Mouse (Mus musculus) hindbrain, embryonic 13.5 days (tissue): Measurements from ENCODE around the gene Haghl. TPM values are rescaled to one million over a fixed set of nuclear protein-coding genes. Genes with fewer than 3 reads are reported as not detected.

Experiments used
- ATAC-seq: fragments of 200-750 bp; cut with Nextera tagmentation; 2 replicates; pipeline ENCODE4 v1.8.0; 2017; ENCODE audit warnings: moderate TSS enrichment; ENCODE audit not compliant: low FRiP score
- H3K27ac ChIP-seq: fragments of 300-500 bp; sonication (generic); 2 replicates; pipeline ENCODE4 v1.5.1; 2015; ENCODE audit warnings: inconsistent platforms, mild to moderate bottlenecking, moderate library complexity
- H3K27me3 ChIP-seq: fragments of 300-500 bp; sonication (generic); 2 replicates; pipeline ENCODE4 v1.6.1; 2015; ENCODE audit warnings: mild to moderate bottlenecking, inconsistent platforms
- H3K36me3 ChIP-seq: fragments of 300-500 bp; sonication (generic); 2 replicates; pipeline ENCODE4 v1.6.1; 2015; ENCODE audit warnings: mild to moderate bottlenecking, inconsistent platforms
- H3K4me1 ChIP-seq: fragments of 300-500 bp; sonication (generic); replicated peaks from 2 replicates; pipeline ENCODE4 v1.6.1; 2015; ENCODE audit warnings: inconsistent platforms
- H3K4me2 ChIP-seq: fragments of 300-500 bp; sonication (generic); 2 replicates; pipeline ENCODE4 v1.6.1; 2015; ENCODE audit warnings: inconsistent platforms, mild to moderate bottlenecking, moderate library complexity
- H3K4me3 ChIP-seq: fragments of 300-500 bp; sonication (generic); 2 replicates; pipeline ENCODE4 v1.5.1; 2015; ENCODE audit warnings: mild to moderate bottlenecking, inconsistent platforms
- H3K9ac ChIP-seq: fragments of 300-500 bp; sonication (generic); 2 replicates; pipeline ENCODE4 v1.6.1; 2015; ENCODE audit warnings: mild to moderate bottlenecking, inconsistent platforms
- H3K9me3 ChIP-seq: fragments of 300-500 bp; sonication (generic); 2 replicates; pipeline ENCODE4 v1.6.1; 2016; ENCODE audit warnings: inconsistent platforms
- WGBS: fragments of 180-500 bp; shearing (Covaris S2); methylation state at CpG from one replicate; pipeline ENCODE4 v1.1.7; 2015; 5-methylcytosine and 5-hydroxymethylcytosine counted together
- polyA plus RNA-seq: library from polyadenylated mRNA; unstranded; fragments of >200 nt; fragmentation: Nextera tagmentation; extraction: Ambion mirVana; gene quantifications from 2 replicates; pipeline ENCODE4 v1.2.1, GENCODE M21; 2015

Gene Haghl
- polyA plus RNA-seq, 1 experiment from 2014 or later: 125 TPM

DNA sequence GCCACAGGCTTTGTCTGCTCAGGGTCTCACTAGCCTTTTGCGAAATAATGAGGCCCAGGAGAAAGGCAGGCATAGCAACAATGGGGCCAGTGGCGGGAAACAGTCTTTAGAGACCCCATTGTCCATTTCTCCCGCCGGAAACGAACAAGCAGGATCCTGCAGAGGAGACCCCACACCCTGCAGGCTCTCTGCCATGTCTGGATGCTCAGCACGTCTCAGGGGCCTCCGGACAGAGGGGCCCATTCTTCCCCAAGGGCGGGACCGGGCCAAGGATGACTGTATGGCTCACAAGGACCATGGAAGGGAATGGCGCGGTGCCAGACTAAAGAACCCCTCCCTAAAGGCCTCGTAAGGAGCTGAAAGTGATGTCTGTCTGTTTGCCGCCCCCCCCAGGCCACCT is 8.7 kb upstream of the Haghl start:
- Histone ChIP-seq H3K4me1 (peaks cover 64% of the 10 kb centered on the region), H3K27ac (peak overlapping the region; percentile 93), H3K9ac (peak overlapping the region; percentile 70; the same call in 1 of the 2 replicates), H3K4me2 (peak overlapping the region; percentile 88), H3K4me3 (peak overlapping the region; percentile 61; the same call in 1 of the 2 replicates), H3K9me3 (no peaks in the 10 kb centered on the region), H3K27me3 (peaks cover 4% of the 10 kb centered on the region; the same call in 1 of the 2 replicates), H3K36me3 (peaks cover 7% of the 10 kb centered on the region)
- 10% methylated on average over 13 of the region's 13 CpGs for WGBS
- ATAC-seq: no peak

DNA sequence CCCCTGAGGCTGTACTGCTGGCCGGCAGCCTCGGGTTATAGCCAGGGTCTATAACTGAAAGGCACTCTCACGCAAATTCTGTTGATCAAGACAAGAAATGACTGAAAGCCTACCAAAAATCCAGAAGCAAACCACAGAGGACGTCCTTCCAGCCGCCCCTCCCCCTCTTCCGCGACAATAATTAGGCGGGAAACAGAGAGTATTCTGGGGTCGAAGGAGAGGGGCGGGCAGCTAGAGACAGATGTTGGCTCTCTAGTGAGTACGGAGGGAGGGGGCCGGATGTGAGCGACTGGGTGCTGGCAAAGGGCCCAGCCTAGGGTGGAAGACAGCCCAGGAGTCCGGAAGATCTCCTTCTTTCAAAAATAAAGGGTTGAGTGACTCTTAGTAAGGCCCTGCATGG is 7.1 kb upstream of the Haghl start, which contains the start of gene Fam173a:
TSS of gene Fam173a (minus strand) at position 287 of the 400 bp plus-strand sequence.
- peaks cover 4% of the 10 kb centered on the region; the same call in 1 of the 2 replicates for H3K27me3 ChIP-seq
- H3K27ac ChIP-seq: peak within 1 kb of the TSS; percentile 93
- ATAC-seq: peak; percentile 62
- H3K9ac ChIP-seq: peak within 1 kb of the TSS; percentile 90
- WGBS: 1% methylated on average over 14 of the region's 14 CpGs
- peaks cover 20% of the 10 kb centered on the region for H3K36me3 ChIP-seq
- H3K4me3 ChIP-seq: peak within 1 kb of the TSS; percentile 78
- peaks cover 64% of the 10 kb centered on the region for H3K4me1 ChIP-seq
- H3K4me2 ChIP-seq: peak within 1 kb of the TSS; percentile 88
- no peaks in the 10 kb centered on the region for H3K9me3 ChIP-seq

DNA sequence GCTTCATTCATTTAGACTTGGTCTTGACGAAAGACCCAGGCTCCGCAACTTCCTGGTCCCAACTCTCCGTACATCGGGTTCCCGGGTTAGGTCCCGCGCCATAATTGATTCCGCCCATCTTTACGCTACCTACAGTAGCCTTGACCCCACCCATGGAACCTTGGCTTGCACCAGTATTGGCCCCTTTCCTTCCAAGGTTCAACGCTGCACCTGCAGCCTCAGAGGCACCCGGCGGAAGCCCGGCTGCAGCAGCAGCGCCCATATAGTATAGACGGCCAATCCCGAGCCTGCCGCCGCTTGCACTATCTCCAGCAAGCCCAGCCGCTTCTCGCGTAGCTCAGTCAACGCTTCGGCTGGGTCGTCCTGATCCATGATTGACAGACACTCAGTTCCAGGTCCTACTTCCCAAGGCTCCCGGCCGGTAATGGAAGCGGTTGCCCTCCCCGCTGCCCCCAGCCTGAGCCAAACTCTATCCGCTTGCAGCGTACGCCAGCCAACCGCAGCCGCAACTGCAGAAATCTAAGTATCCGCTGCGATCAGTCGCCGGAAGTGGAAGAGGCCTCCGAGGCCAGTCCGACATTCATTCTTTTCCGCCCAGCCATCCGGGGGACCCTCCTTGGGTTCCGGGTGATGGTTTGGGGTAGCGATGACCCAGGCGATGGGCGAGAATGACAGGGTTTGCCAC is 6.5 kb upstream of the Haghl start:
- Histone ChIP-seq H3K27ac (peak overlapping the region; percentile 93), H3K9ac (peak overlapping the region; percentile 90), H3K27me3 (peaks cover 4% of the 10 kb centered on the region; the same call in 1 of the 2 replicates), H3K4me1 (peaks cover 60% of the 10 kb centered on the region), H3K4me2 (peak overlapping the region; percentile 88), H3K4me3 (peak overlapping the region; percentile 78), H3K36me3 (peaks cover 23% of the 10 kb centered on the region), H3K9me3 (no peaks in the 10 kb centered on the region)
- WGBS: under 1% methylated on average over 45 of the region's 45 CpGs
- peak; percentile 66 for ATAC-seq

DNA sequence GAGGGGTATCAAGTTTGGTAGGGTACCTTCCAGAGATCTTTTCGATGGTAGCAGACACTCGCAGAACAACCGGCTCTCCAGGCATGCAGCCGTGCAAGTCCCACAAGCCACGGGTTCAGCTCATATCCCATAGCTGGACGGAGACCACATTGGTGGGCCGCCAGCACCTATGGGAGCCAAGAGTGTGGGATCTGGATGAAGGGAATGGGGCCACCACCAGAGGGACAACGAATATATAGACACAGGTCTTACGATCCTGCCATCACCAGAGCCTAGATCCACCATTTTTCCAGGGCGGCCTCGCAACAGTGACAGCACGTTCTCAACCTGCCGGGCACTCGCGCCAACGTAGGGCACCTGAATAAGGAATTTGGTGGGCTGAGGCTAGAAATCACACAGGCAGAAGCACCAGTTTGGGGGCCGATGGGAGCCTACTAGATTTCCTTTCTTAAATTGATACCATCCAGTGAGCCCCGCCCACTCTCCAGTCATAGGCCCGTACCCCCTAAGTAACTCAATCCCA is 5.9 kb upstream of the Haghl start:
- Histone ChIP-seq H3K9ac (peak overlapping the region; percentile 90), H3K27ac (peak overlapping the region; percentile 93), H3K4me3 (peak overlapping the region; percentile 78), H3K27me3 (peaks cover 3% of the 10 kb centered on the region; the same call in 1 of the 2 replicates), H3K9me3 (no peaks in the 10 kb centered on the region), H3K36me3 (peaks cover 23% of the 10 kb centered on the region), H3K4me2 (peak overlapping the region; percentile 88), H3K4me1 (peaks cover 54% of the 10 kb centered on the region)
- 27% methylated on average over 19 of the region's 19 CpGs for WGBS
- ATAC-seq: no peak

DNA sequence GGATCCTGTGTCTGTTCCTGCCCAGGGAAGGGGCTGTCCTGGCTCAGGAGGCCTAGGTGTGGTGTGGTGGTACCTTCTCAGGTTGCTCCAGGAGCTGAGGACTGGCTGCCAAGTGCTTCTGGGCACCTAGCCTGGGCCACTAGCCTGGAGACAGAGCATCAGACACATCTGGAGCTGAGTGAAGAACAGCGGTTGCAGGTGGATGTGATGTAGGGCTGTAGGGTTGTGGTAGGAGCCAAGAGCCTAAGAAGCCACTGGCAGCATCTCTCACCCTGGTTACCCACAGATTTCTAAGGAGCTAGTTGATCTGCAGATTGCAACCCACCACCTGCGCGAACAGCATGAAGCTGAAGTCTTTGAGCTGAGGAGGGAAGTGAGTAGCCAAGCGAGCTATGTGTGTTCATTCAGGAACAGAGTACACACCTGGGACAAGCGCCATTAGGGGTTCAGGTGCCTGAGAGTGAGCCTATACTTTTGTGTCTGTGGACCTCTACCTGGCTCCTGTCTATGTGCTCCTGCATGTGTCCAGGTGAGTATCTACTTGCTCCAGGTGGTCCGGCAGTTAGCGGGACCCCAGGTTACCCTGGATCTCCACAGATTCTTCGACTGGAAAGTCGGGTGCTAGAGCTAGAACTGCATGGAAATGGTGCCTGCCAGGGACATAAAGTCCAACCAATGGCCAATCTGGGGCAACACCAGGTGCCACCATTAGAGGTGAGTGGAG is 1.5 kb upstream of the Haghl start:
- H3K9ac ChIP-seq: 0 out of 2 replicates have a peak overlapping the region, but pooled peaks have one; percentile 13
- peaks cover 46% of the 10 kb centered on the region for H3K36me3 ChIP-seq
- no peaks in the 10 kb centered on the region for H3K9me3 ChIP-seq
- WGBS: 94% methylated on average over 9 of the region's 9 CpGs
- no peak overlapping the region for H3K4me3 ChIP-seq
- no peak overlapping the region for H3K27ac ChIP-seq
- no peaks in the 10 kb centered on the region for H3K27me3 ChIP-seq
- ATAC-seq: no peak
- H3K4me2 ChIP-seq: no peak overlapping the region
- peaks cover 46% of the 10 kb centered on the region for H3K4me1 ChIP-seq

DNA sequence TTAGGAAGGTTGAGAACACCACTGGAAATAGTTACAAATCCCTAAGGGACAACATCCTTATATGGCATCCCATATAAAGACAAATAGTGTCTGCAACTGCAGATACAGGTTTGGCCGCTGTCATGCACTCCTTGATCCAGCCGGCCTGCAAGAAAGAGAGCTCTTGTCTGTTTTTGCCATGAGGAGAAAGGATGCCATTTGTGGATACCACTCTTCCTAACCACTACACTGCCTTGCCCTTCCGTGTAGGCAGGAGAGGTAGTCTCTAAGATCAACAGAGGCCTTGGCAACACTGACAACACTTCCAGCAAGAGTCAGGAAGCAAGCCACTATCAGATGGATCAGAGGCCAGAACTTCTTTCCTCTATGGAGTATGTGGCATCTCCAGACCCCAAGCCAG is 807 bp upstream of the Haghl start, which contains the start of gene Ccdc78:
TSS of gene Ccdc78 (plus strand) at position 301 of the 400 bp plus-strand sequence.
- Histone ChIP-seq H3K36me3 (peaks cover 53% of the 10 kb centered on the region), H3K9ac (peak within 1 kb of the TSS; percentile 88), H3K4me3 (peak within 1 kb of the TSS; percentile 74), H3K9me3 (no peaks in the 10 kb centered on the region), H3K4me2 (peak within 1 kb of the TSS; percentile 90), H3K4me1 (peaks cover 41% of the 10 kb centered on the region), H3K27me3 (no peaks in the 10 kb centered on the region), H3K27ac (peak within 1 kb of the TSS; percentile 91)
- 84% methylated on average over 3 of the region's 3 CpGs for WGBS
- ATAC-seq: no peak

DNA sequence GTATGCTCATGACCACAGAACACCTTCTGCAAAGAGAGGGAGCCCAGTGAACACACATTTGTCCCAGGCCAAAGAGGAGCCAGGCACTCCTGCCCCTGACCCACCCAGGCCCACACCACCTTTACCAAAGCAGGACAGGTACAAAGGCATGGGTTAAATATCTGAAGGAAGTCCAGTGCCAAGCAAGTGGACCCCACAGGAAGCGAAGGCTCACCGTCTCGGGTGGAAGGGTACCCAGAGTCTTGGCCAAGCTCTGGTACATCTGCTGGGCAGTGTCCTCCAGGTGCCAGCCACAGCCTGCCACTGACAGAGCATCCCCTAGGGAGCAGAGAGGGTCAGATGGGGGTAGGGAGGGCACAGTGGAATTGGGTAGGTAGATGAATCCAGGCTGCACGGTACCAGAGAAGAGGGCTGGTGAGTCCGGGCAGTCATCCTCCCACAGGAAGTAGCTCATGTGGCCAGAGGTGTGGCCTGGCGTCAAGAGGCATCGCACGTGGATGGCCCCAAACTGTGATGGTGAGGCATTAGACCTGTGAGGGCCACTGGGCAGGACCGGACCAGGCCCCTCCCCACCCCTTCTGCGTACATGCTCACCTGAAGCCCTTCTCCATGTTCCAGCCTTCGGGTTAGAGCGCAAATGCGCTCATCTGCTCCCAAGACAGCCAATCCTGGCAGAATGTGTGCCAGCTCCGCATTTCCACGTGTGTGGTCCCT is 1.5 kb downstream of the Haghl start:
- peak overlapping the region; percentile 91; the same call in 1 of the 2 replicates for H3K27ac ChIP-seq
- H3K27me3 ChIP-seq: no peaks in the 10 kb centered on the region
- H3K36me3 ChIP-seq: peaks cover 62% of the 10 kb centered on the region
- 86% methylated on average over 15 of the region's 15 CpGs for WGBS
- H3K9me3 ChIP-seq: no peaks in the 10 kb centered on the region
- ATAC-seq: no peak
- peak overlapping the region; percentile 88 for H3K9ac ChIP-seq
- H3K4me3 ChIP-seq: peak overlapping the region; percentile 74
- peaks cover 31% of the 10 kb centered on the region for H3K4me1 ChIP-seq
- H3K4me2 ChIP-seq: peak overlapping the region; percentile 90

DNA sequence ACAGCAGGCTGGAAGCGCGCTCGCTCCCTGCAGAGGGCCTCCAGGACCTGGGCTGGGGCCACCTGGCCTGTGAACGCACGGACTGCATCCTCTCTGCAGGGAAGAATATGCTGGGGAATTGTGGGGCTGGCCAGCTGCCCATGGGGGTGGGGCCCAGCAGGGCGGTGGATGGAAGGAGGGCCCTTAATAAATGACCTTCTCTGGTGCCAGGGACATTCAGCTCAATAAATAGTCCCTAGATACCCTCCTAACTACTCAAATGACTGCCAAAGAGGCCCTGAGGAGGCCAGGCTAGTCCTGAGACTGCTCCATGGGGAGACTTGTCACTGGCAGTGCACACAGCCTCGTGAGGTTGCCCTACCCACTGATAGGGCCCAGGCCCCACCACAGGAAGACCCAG is 2.4 kb downstream of the Haghl start:
- no peak for ATAC-seq
- Histone ChIP-seq H3K4me1 (peaks cover 31% of the 10 kb centered on the region), H3K9me3 (no peaks in the 10 kb centered on the region), H3K4me2 (0 out of 2 replicates have a peak overlapping the region, but pooled peaks have one; percentile 13), H3K27ac (no peak overlapping the region), H3K36me3 (peaks cover 65% of the 10 kb centered on the region), H3K27me3 (no peaks in the 10 kb centered on the region), H3K9ac (peak overlapping the region; percentile 88), H3K4me3 (0 out of 2 replicates have a peak overlapping the region, but pooled peaks have one; percentile 74)
- 66% methylated on average over 7 of the region's 7 CpGs for WGBS

DNA sequence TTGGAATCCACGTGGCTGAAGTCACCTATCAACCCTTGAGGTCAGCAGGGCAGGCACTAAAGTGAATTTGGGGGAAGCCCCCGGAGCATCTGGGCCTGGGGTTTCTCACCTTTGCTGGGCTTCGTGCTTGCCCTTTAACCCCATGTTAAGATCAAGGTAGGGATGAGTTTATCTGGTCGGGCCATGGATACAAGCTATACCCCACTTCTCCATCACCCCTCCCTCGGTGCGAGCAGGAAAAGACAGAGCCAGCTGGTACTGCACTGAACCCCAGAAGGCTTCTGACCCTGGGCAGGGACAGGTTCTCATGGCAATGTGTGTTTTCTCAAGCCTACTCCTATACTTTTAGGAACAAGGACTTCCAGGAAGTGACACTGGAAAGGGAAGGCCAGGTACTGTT is 4.1 kb downstream of the Haghl start:
- H3K36me3 ChIP-seq: peaks cover 71% of the 10 kb centered on the region
- 87% methylated on average over 6 of the region's 6 CpGs for WGBS
- no peak overlapping the region for H3K27ac ChIP-seq
- H3K4me3 ChIP-seq: no peak overlapping the region
- no peak overlapping the region for H3K9ac ChIP-seq
- no peaks in the 10 kb centered on the region for H3K27me3 ChIP-seq
- peaks cover 31% of the 10 kb centered on the region for H3K4me1 ChIP-seq
- no peaks in the 10 kb centered on the region for H3K9me3 ChIP-seq
- no peak for ATAC-seq
- H3K4me2 ChIP-seq: no peak overlapping the region

DNA sequence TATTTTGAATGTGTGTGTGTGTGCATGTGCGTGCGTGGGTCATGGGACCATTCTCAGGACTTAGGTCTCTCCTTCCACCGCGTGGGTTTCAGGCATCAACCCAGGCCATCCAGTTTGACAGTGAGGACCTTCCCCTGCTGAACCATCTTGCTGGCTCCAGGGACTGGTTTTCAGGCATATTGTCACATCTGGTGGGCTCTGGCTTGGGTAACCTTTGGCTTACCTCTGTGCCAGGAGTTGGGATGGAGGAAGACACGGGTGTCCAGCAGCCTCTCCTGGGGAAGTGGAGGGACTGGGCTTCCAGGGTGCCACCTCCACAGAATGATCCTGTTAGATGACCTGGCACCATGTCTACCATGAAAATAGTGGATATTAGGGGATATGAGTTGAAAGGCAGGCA is 7.5 kb downstream of the Haghl start:
- no peaks in the 10 kb centered on the region for H3K27me3 ChIP-seq
- H3K9me3 ChIP-seq: no peaks in the 10 kb centered on the region
- whole genome bisulfite sequencing: 97% methylated on average over 5 of the region's 5 CpGs
- H3K4me2 ChIP-seq: no peak overlapping the region
- H3K27ac ChIP-seq: no peak overlapping the region
- peaks cover 16% of the 10 kb centered on the region for H3K4me1 ChIP-seq
- no peak overlapping the region for H3K4me3 ChIP-seq
- no peak overlapping the region for H3K9ac ChIP-seq
- no peak for ATAC-seq
- H3K36me3 ChIP-seq: peaks cover 57% of the 10 kb centered on the region

DNA sequence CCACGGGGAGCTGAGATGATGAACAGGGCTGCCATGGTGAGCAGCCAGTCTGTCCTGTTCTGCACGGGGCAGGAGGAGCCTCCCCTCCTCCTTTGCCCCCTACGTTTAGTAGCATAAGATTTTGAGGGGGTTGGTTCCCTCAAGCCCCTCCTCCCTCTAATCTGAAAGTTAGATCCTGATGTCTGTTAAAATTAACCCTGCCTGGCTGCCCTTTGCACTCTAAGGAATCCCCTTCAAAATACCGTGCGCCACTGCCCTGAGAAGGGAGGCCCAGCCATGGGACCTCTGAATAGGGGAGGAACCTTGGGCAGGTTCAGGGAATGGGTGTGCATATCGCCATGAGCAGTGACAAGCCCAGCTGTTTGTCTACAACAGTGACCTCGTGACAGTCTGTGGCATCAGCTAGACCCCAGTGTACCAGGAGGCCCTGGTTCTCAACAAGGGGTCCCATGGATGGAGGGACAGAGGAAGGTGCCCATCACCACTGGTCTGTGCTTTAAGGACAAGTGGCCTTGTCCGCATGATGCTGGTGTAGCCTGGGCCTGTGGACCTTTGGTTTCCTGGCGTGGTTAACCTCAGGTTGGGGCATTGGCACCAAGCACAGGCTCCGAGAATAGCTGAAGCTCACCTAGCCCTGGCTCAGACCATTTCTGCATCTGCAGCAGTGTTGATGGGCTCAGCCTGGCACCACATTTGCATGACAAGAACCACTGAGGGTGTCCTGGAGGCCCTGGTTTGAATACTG is 10.0 kb downstream of the Haghl start:
- 84% methylated on average over 10 of the region's 10 CpGs for WGBS

More for the DNA sequence above, 10.0 kb downstream of the Haghl start:
- Histone ChIP-seq H3K27me3 (no peaks in the 10 kb centered on the region), H3K4me2 (no peak overlapping the region), H3K27ac (no peak overlapping the region), H3K9ac (no peak overlapping the region), H3K4me1 (peaks cover 13% of the 10 kb centered on the region), H3K36me3 (peaks cover 33% of the 10 kb centered on the region), H3K4me3 (no peak overlapping the region), H3K9me3 (no peaks in the 10 kb centered on the region)
- no peak for ATAC-seq
